Mouse (Mus musculus) MEL (cell line): ENCODE data around the gene Gm6685.

Source experiments
- CHD2 ChIP-seq: IDR thresholded peaks from 2 replicates; pipeline ENCODE4 v1.6.1; 2011; ENCODE audit warnings: low read length, improper control_type of control experiment
- CTCF ChIP-seq, 3 experiments: IDR thresholded peaks in 2 of 3; conservative IDR thresholded peaks in 1 of 3; 2 replicates each; pipeline ENCODE4 v1.5.1; 2011 to 2012; ENCODE audit warnings: low read length in 3 of 3, low read depth in 2 of 3, mild to moderate bottlenecking in 2 of 3, improper control_type of control experiment in 1 of 3, inconsistent platforms in 1 of 3, mixed read lengths in 1 of 3, moderate library complexity in 1 of 3; ENCODE audit not compliant: control insufficient read depth in 1 of 3, insufficient read depth in 1 of 3, poor library complexity in 1 of 3, severe bottlenecking in 1 of 3
- MYC ChIP-seq: IDR thresholded peaks from 2 replicates; pipeline ENCODE4 v1.6.1; 2011; ENCODE audit warnings: low read depth, mild to moderate bottlenecking, low read length, improper control_type of control experiment, moderate library complexity
- POLR2A ChIP-seq, 2 experiments: IDR thresholded peaks; 2 replicates each; pipeline ENCODE4 v1.6.1; 2011 to 2012; ENCODE audit warnings: low read length in 2 of 2, mild to moderate bottlenecking in 2 of 2, control low read depth in 1 of 2, improper control_type of control experiment in 1 of 2, low read depth in 1 of 2, moderate library complexity in 1 of 2; ENCODE audit not compliant: control insufficient read depth in 1 of 2, insufficient read depth in 1 of 2, poor library complexity in 1 of 2
- SIN3A ChIP-seq: IDR thresholded peaks from 2 replicates; pipeline ENCODE4 v1.6.1; 2012; ENCODE audit warnings: low read length, improper control_type of control experiment, inconsistent platforms
- ZMIZ1 ChIP-seq: IDR thresholded peaks from 2 replicates; pipeline ENCODE4 v1.6.1; 2012; ENCODE audit warnings: low read depth, mild to moderate bottlenecking, inconsistent platforms, low read length, improper control_type of control experiment, moderate library complexity

DNA sequence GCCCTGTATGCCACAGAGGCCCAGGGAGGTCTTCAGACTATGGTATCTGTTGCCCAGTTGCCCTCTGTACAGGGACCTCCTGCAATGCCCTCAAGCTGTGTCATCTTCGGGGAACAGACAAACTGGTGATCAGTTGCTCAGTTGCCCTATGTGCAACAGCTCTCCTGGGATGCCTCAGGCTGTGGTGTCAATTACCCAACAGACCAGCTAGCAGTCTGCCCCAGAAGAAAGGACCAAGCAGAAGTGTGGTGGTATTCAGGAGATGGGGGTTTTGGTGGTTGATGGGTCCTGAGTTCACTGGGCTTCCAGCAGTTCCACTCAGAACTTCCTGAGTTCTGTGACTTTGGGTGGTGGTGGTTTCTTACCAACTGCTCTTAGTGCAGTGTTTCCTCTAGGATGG lies 11.8 kb downstream of the Gm6685 start:
- TF ChIP-seq CTCF (IDR thresholded peaks at IDR 0.05 in 2 of 3, conservative IDR thresholded peaks at IDR 0.05 in 1 of 3; ENCODE audit: control insufficient read depth in 1 of 3, insufficient read depth in 1 of 3, low read depth in 2 of 3, low read length in 3 of 3, poor library complexity in 1 of 3, severe bottlenecking in 1 of 3): no peak
- TF ChIP-seq CHD2: no peak
- no peak for TF ChIP-seq POLR2A (IDR thresholded peaks at IDR 0.05; ENCODE audit: control insufficient read depth in 1 of 2, insufficient read depth in 1 of 2, low read depth in 1 of 2, low read length in 2 of 2, poor library complexity in 1 of 2)
- no peak for TF ChIP-seq MYC
- no peak for TF ChIP-seq SIN3A
- no peak for TF ChIP-seq ZMIZ1
